Mouse (Mus musculus): Measurements from ENCODE around the gene Tmcc1. TPM values are rescaled to one million over a fixed set of nuclear protein-coding genes. Genes with fewer than 3 reads are reported as not detected.
A peak's percentile ranks its signal among the peaks of the same experiment; 100 is the strongest.
"Not testable (repeated sequence)": the region's sequence is repeated elsewhere in the genome, so short reads cannot be mapped to it uniquely, and the experiment has no call there.

Tmcc1 gene
- polyA plus RNA-seq, 1 experiment = 56.1 TPM

- peak; percentile 27 for DNase-seq (ENCODE audit: low read depth)
- TF ChIP-seq CTCF (IDR thresholded peaks at IDR 0.05; ENCODE audit: borderline replicate concordance, extremely low read depth, insufficient read depth, insufficient read length) (peak; percentile 17; the same call in 1 of the 2 replicates), POLR2A (IDR thresholded peaks at IDR 0.05; ENCODE audit: borderline replicate concordance, extremely low read depth, insufficient read depth, insufficient read length, poor library complexity, severe bottlenecking) (no peak)
These were observed 54.0 kb downstream of the Tmcc1 start for GRCm38 (mm10) chr6:116139143-116139856.

GRCm38 (mm10) chr6:116135971-116136632, 57.2 kb downstream of the Tmcc1 start:
- TF ChIP-seq CTCF (IDR thresholded peaks at IDR 0.05; ENCODE audit: borderline replicate concordance, extremely low read depth, insufficient read depth, insufficient read length) (peak; percentile 56; the same call in 1 of the 2 replicates), POLR2A (IDR thresholded peaks at IDR 0.05; ENCODE audit: borderline replicate concordance, extremely low read depth, insufficient read depth, insufficient read length, poor library complexity, severe bottlenecking) (no peak)
- DNase-seq (ENCODE audit: low read depth) = peak; percentile 62

GRCm38 (mm10) chr6:116133756-116134155, 59.5 kb downstream of the Tmcc1 start:
- DNase-seq (ENCODE audit: low read depth) = no peak
- TF ChIP-seq POLR2A (IDR thresholded peaks at IDR 0.05; ENCODE audit: borderline replicate concordance, extremely low read depth, insufficient read depth, insufficient read length, poor library complexity, severe bottlenecking) (no peak), CTCF (IDR thresholded peaks at IDR 0.05; ENCODE audit: borderline replicate concordance, extremely low read depth, insufficient read depth, insufficient read length) (no peak)

- no peak for DNase-seq (ENCODE audit: low read depth)
- TF ChIP-seq POLR2A (IDR thresholded peaks at IDR 0.05; ENCODE audit: borderline replicate concordance, extremely low read depth, insufficient read depth, insufficient read length, poor library complexity, severe bottlenecking) = no peak
- TF ChIP-seq CTCF (IDR thresholded peaks at IDR 0.05; ENCODE audit: borderline replicate concordance, extremely low read depth, insufficient read depth, insufficient read length) = no peak
These were observed 61.5 kb downstream of the Tmcc1 start for GRCm38 (mm10) chr6:116131771-116132170.

GRCm38 (mm10) chr6:116128710-116129109, 64.6 kb downstream of the Tmcc1 start:
- DNase-seq (ENCODE audit: low read depth) = peak; percentile 67
- peak; percentile 58; the same call in 1 of the 2 replicates for TF ChIP-seq CTCF (IDR thresholded peaks at IDR 0.05; ENCODE audit: borderline replicate concordance, extremely low read depth, insufficient read depth, insufficient read length)
- no peak for TF ChIP-seq POLR2A (IDR thresholded peaks at IDR 0.05; ENCODE audit: borderline replicate concordance, extremely low read depth, insufficient read depth, insufficient read length, poor library complexity, severe bottlenecking)

DNA sequence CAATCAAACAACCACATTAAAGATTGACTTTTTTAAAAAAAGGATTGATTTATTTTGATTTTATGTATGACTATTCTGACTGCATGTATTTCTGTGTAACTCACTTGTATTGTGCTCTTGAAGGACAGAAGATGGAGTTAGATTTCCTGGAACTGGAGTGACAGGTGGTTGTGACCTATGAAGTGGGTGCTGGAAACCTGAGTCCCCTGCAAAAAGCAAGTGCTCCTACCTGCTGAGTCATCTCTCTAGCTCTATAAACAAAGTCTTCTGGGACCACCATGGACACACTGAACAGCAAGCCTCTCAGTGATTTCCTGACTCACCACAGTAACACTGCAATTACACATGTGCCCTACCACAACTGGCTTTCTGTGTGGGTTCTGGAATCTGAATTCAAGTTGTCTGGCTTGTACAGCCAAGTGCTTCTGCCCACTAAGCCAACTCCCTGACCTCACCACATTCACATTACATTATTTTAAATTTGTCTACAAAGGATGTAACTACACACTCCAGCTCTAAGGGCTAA, 65.3 kb downstream of the Tmcc1 start:
- TF ChIP-seq CTCF (IDR thresholded peaks at IDR 0.05; ENCODE audit: borderline replicate concordance, extremely low read depth, insufficient read depth, insufficient read length) = no peak
- TF ChIP-seq POLR2A (IDR thresholded peaks at IDR 0.05; ENCODE audit: borderline replicate concordance, extremely low read depth, insufficient read depth, insufficient read length, poor library complexity, severe bottlenecking) = no peak
- DNase-seq (ENCODE audit: low read depth) = no peak

GRCm38 (mm10) chr6:116126577-116126976, 66.7 kb downstream of the Tmcc1 start:
- no peak for TF ChIP-seq POLR2A (IDR thresholded peaks at IDR 0.05; ENCODE audit: borderline replicate concordance, extremely low read depth, insufficient read depth, insufficient read length, poor library complexity, severe bottlenecking)
- TF ChIP-seq CTCF (IDR thresholded peaks at IDR 0.05; ENCODE audit: borderline replicate concordance, extremely low read depth, insufficient read depth, insufficient read length) = no peak
- DNase-seq (ENCODE audit: low read depth) = no peak

GRCm38 (mm10) chr6:116122881-116123280, 70.4 kb downstream of the Tmcc1 start:
- TF ChIP-seq CTCF (IDR thresholded peaks at IDR 0.05; ENCODE audit: borderline replicate concordance, extremely low read depth, insufficient read depth, insufficient read length) (no peak), POLR2A (IDR thresholded peaks at IDR 0.05; ENCODE audit: borderline replicate concordance, extremely low read depth, insufficient read depth, insufficient read length, poor library complexity, severe bottlenecking) (no peak)
- no peak for DNase-seq (ENCODE audit: low read depth)

DNA sequence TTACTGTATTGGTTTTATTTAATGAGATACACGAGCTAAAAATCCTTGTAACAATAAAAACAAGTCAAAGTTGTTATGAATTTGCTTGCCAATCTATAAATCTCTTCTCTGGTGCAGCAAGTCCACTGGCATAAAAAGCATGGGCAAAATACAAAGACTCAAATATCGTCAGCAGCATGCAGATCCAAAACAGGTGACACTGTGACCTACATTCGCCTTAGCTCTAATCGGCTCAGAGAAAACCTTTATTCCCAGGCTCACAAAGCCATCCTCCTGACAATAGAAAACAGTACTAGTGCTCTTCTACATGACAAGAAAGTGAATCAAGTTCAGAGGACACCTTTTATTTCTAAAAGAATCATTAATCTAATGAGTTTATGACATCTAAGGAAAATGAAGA, 73.6 kb downstream of the Tmcc1 start:
- no peak for DNase-seq (ENCODE audit: low read depth)
- TF ChIP-seq POLR2A (IDR thresholded peaks at IDR 0.05; ENCODE audit: borderline replicate concordance, extremely low read depth, insufficient read depth, insufficient read length, poor library complexity, severe bottlenecking) (no peak), CTCF (IDR thresholded peaks at IDR 0.05; ENCODE audit: borderline replicate concordance, extremely low read depth, insufficient read depth, insufficient read length) (no peak)

GRCm38 (mm10) chr6:116116634-116117033, 76.7 kb downstream of the Tmcc1 start:
- not testable (repeated sequence) for DNase-seq (ENCODE audit: low read depth)

DNA sequence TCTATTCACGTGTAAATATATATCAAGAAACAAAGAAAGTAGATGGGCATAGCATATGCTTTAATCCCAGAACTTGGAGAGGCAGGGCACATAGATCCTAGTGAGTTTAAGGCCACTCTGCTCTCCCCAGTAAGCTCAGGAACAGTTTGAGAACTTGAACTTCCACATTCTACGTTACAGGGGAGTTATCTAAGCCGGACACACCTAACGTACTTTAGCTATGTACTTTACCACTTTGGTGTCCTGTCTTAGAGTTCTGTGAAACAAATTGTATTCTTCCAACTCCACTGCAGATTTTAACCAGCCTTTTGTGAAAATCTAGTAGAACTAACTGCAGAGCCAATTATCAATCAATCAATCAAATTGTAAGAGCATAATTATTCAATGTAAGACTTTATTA, 82.7 kb downstream of the Tmcc1 start:
- no peak for TF ChIP-seq POLR2A (IDR thresholded peaks at IDR 0.05; ENCODE audit: borderline replicate concordance, extremely low read depth, insufficient read depth, insufficient read length, poor library complexity, severe bottlenecking)
- no peak for TF ChIP-seq CTCF (IDR thresholded peaks at IDR 0.05; ENCODE audit: borderline replicate concordance, extremely low read depth, insufficient read depth, insufficient read length)
- DNase-seq (ENCODE audit: low read depth) = no peak
